Mouse (Mus musculus): ENCODE measurements around the gene Lsm7.

Lsm7 gene

GRCm38 (mm10) chr10:80854913-80855748 is at the start of gene Lsm7, which contains the start of gene Sppl2b:
Gene Lsm7 (minus strand): TSS chr10:80855209.
Gene Sppl2b (plus strand): TSS chr10:80855275.
- peak; percentile 97 to 98 for DNase-seq

GRCm38 (mm10) chr10:80904709-80905108 is 49.7 kb upstream of the Lsm7 start:
- DNase-seq = no peak

- DNase-seq = no peak
Observed at GRCm38 (mm10) chr10:80904004-80904693, 49.1 kb upstream of the Lsm7 start.

- no peak for DNase-seq
Observed at GRCm38 (mm10) chr10:80903282-80903681, 48.3 kb upstream of the Lsm7 start.

- no peak for DNase-seq
Observed at GRCm38 (mm10) chr10:80902273-80902940, 47.4 kb upstream of the Lsm7 start.

- DNase-seq = no peak
Observed at GRCm38 (mm10) chr10:80901409-80902272, 46.6 kb upstream of the Lsm7 start.

GRCm38 (mm10) chr10:80900318-80901247 is 45.6 kb upstream of the Lsm7 start, which contains the start of gene Timm13:
Gene Timm13 (minus strand): TSS chr10:80900969.
- peak; percentile 93 to 98 for DNase-seq

- DNase-seq = no peak
Observed at GRCm38 (mm10) chr10:80899591-80900317, 44.7 kb upstream of the Lsm7 start.

GRCm38 (mm10) chr10:80899074-80899473 is 44.1 kb upstream of the Lsm7 start:
- DNase-seq = no peak

- no peak for DNase-seq
Observed at GRCm38 (mm10) chr10:80897861-80898510, 43.0 kb upstream of the Lsm7 start.

- DNase-seq = no peak
Observed at GRCm38 (mm10) chr10:80896581-80897485, 41.8 kb upstream of the Lsm7 start.

- no peak for DNase-seq
Observed at GRCm38 (mm10) chr10:80895697-80896096, 40.7 kb upstream of the Lsm7 start.

- DNase-seq = no peak
Observed at GRCm38 (mm10) chr10:80895100-80895499, 40.1 kb upstream of the Lsm7 start.

GRCm38 (mm10) chr10:80887181-80887580 is 32.2 kb upstream of the Lsm7 start:
- DNase-seq = no peak

GRCm38 (mm10) chr10:80881301-80881700 is 26.3 kb upstream of the Lsm7 start:
- DNase-seq = peak; percentile 79 to 81

GRCm38 (mm10) chr10:80880901-80881300 is 25.9 kb upstream of the Lsm7 start:
- DNase-seq = no peak

GRCm38 (mm10) chr10:80880131-80880641 is 25.2 kb upstream of the Lsm7 start:
- DNase-seq = peak; percentile 67 to 69

GRCm38 (mm10) chr10:80876594-80876993 is 21.6 kb upstream of the Lsm7 start:
- DNase-seq = no peak

GRCm38 (mm10) chr10:80876028-80876427 is 21.0 kb upstream of the Lsm7 start:
- DNase-seq = peak; percentile 59 to 62

All from thymus, postnatal 36 days (tissue).